Mouse (Mus musculus) forebrain, embryonic 10.5 days (tissue): ENCODE results near the gene Rnf26. TPM values are rescaled to one million over a fixed set of nuclear protein-coding genes. Genes with fewer than 3 reads are reported as not detected.
A peak's percentile ranks its signal among the peaks of the same experiment; 100 is the strongest.

Experiments used
- DNase-seq: peaks from one replicate; pipeline ENCODE4 v3.0.0-alpha.2; 2017; ENCODE audit warnings: low spot score; ENCODE audit errors: extremely low spot score
- H3K27ac ChIP-seq: fragments of 300-500 bp; sonication (generic); 2 replicates; pipeline ENCODE4 v1.5.1; 2016; ENCODE audit warnings: mild to moderate bottlenecking
- H3K27me3 ChIP-seq: fragments of 300-500 bp; sonication (generic); 2 replicates; pipeline ENCODE4 v1.6.1; 2016; ENCODE audit warnings: mild to moderate bottlenecking; ENCODE audit not compliant: poor library complexity, severe bottlenecking
- H3K36me3 ChIP-seq: fragments of 300-500 bp; sonication (generic); replicated peaks from 2 replicates; pipeline ENCODE4 v1.6.1; 2016; ENCODE audit warnings: mild to moderate bottlenecking, moderate library complexity
- H3K4me1 ChIP-seq: fragments of 300-500 bp; sonication (generic); 2 replicates; pipeline ENCODE4 v1.6.1; 2016
- H3K4me3 ChIP-seq: fragments of 300-500 bp; sonication (generic); 2 replicates; pipeline ENCODE4 v1.5.1; 2016; ENCODE audit warnings: mild to moderate bottlenecking, moderate library complexity
- H3K9me3 ChIP-seq: fragments of 300-500 bp; sonication (generic); 2 replicates; pipeline ENCODE4 v1.6.1; 2016; ENCODE audit warnings: mild to moderate bottlenecking, moderate library complexity
- WGBS: fragments of 180-500 bp; shearing (Covaris S2); methylation state at CpG from one replicate; pipeline ENCODE4 v1.1.7; 2016; 5-methylcytosine and 5-hydroxymethylcytosine counted together
- polyA plus RNA-seq: library from polyadenylated mRNA; unstranded; fragments of >200 nt; fragmentation: Nextera tagmentation; extraction: Ambion mirVana; gene quantifications from 2 replicates; pipeline ENCODE4 v1.2.1, GENCODE M21; 2016

Rnf26 gene
- polyA plus RNA-seq, 1 experiment from 2014 or later: 79.5 TPM

DNA sequence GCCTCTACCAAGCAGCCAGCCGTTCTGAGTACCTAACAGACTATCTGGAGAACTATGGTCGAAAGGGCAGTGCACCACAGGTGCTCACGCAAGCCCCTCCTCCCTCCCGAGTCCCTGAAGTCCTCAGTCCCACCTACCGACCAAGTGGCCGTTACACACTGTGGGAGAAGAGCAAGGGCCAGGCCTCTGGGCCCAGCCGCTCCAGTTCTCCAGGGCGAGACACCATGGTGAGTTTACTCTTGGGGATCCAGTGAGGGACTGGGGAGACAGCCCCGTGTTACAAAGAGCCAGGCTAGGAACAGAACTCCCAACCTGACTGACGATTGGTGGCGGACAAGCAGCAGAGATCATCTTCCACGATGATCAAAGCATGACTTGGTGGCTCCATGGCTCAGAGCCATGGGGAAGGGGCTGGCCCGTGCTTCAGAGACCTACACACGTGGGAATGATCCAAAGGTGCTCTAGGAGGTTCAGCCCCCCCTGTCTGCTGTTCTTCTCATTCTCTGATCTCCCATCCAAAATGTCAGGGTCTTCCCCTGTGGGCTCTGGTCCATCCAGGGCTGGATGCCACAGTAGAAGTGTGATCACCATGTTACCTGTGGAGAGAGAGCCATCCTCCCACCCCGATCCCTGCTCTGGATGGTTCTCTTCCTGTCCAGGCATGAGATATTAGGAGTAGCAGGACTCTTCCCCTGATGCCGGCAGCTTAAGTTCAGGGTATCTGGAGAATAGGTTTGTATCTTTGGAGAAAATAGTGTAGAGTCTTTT is 37.1 kb downstream of the Rnf26 start:
- WGBS: 62% methylated on average over 16 of the region's 16 CpGs
- H3K9me3 ChIP-seq: no peaks in the 10 kb centered on the region
- H3K27ac ChIP-seq: no peak overlapping the region
- peaks cover 71% of the 10 kb centered on the region for H3K27me3 ChIP-seq
- H3K36me3 ChIP-seq: no peaks in the 10 kb centered on the region
- no peak overlapping the region for H3K4me3 ChIP-seq
- no peak for DNase-seq
- peaks cover 72% of the 10 kb centered on the region for H3K4me1 ChIP-seq

DNA sequence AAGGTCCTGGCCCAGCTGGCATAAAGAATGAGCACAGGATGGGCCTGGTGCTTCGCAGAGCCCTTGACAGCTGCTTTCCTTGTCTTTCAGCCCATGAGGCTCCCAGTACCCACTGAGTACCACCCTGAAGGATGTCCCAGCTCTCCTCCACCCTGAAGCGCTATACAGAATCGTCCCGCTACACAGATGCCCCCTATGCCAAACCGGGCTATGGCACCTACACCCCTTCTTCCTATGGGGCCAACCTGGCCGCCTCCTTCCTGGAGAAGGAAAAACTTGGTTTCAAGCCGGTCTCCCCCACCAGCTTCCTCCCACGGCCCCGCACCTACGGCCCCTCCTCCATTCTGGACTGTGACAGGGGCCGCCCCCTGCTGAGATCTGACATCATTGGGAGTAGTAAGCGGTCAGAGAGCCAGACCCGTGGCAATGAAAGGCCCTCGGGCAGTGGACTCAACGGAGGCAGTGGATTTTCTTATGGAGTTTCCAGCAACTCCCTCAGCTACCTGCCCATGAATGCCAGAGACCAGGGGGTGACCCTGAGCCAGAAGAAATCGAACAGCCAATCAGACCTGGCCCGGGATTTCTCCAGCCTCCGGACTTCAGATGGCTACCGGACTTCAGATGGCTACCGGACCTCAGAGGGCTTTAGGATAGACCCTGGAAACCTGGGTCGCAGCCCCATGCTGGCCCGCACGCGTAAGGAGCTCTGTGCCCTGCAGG is 37.9 kb downstream of the Rnf26 start:
- Histone ChIP-seq H3K36me3 (no peaks in the 10 kb centered on the region), H3K9me3 (no peaks in the 10 kb centered on the region), H3K27me3 (peaks cover 70% of the 10 kb centered on the region), H3K4me3 (no peak overlapping the region), H3K4me1 (peaks cover 77% of the 10 kb centered on the region), H3K27ac (0 out of 2 replicates have a peak overlapping the region, but pooled peaks have one; percentile 18)
- no peak for DNase-seq
- 71% methylated on average over 24 of the region's 24 CpGs for WGBS

DNA sequence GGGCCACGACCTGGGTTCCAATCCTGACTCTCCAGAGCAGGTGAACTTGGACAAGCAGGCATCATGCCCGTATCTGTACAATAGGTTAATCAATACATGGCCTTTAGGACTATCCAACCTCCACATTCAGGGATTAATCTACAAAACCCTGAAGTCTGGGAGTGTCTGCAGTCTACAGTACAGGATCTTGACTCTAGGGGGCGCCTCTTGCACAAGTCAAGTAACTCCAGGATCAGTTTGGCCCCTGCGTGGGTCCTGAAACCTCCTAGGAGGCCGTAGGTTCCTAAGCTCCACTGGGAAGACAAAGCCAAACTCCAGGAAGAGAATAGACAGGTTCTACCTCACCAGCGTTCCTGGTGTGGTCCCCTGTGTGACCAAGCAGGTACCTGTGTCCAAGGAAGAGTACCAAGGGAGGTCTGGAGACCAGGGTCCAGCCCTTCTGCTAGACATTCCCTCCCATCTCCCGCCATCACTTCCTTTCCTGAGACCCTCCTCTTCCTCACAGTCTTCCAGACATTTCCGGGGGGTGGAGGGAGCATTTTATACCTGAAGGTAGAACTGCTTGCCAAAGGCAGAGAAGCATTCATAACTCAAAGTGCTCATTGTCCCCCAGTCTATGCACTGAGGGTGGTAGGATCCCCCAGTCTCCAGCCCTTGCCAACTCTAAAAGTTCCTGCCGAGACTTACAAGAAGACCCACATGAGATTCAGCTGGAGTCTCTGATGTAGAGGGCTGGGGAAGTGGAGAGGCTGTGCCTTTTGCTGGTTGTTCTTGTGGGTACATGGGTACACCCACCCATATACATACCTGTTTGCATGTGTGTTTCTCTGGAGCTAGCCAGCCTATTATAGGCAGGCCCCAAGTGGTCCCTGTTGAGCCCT is 38.7 kb downstream of the Rnf26 start:
- Histone ChIP-seq H3K4me3 (no peak overlapping the region), H3K27ac (no peak overlapping the region), H3K36me3 (no peaks in the 10 kb centered on the region), H3K9me3 (no peaks in the 10 kb centered on the region), H3K27me3 (peaks cover 66% of the 10 kb centered on the region), H3K4me1 (peaks cover 84% of the 10 kb centered on the region)
- no peak for DNase-seq
- WGBS: 57% methylated on average over 9 of the region's 9 CpGs

DNA sequence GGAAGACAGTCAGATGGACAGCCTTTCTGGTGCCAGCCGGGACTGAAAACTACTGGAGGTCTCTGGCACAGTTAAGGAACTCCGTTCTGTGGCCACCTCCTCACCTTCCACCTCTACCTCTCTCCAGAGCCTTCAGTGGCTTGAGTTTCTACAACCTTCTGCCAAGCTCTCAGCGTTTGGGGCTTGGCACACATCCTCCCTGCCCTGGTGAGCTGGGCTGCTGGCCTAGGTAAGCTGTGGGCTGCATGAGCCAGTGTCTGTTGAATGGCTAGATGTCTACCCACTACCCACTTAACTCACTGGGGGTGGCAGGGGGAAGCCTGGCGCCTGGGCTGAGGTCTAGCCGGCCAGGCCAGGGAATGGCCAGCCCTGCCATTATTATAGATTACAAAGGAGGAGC is 40.2 kb downstream of the Rnf26 start:
- no peak for DNase-seq
- Histone ChIP-seq H3K4me1 (peaks cover 80% of the 10 kb centered on the region), H3K27ac (peak overlapping the region; percentile 84), H3K27me3 (peaks cover 65% of the 10 kb centered on the region), H3K9me3 (no peaks in the 10 kb centered on the region), H3K36me3 (no peaks in the 10 kb centered on the region), H3K4me3 (peak overlapping the region; percentile 12; the same call in 1 of the 2 replicates)
- WGBS: 60% methylated on average over 5 of the region's 5 CpGs

DNA sequence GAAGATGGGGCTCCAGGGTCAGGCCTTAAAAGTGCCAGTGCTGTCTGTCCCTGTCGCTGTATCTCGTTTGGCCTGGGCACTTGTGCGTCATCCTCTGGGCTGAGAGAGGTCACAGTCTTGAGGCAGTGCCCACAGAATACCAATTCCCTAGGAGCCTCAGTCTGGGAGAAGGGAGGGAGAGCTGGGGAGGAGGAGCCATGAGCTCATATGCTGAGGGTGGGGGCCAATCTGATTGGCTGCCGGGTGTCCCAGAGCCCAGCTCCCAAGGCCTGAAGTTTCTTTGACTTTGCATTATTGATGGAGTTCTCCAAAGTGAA is 40.8 kb downstream of the Rnf26 start:
- Histone ChIP-seq H3K4me3 (peak overlapping the region; percentile 36), H3K4me1 (peaks cover 85% of the 10 kb centered on the region), H3K27ac (peak overlapping the region; percentile 84), H3K9me3 (no peaks in the 10 kb centered on the region), H3K36me3 (no peaks in the 10 kb centered on the region), H3K27me3 (peaks cover 65% of the 10 kb centered on the region)
- no peak for DNase-seq
- WGBS: 34% methylated on average over 4 of the region's 4 CpGs

DNA sequence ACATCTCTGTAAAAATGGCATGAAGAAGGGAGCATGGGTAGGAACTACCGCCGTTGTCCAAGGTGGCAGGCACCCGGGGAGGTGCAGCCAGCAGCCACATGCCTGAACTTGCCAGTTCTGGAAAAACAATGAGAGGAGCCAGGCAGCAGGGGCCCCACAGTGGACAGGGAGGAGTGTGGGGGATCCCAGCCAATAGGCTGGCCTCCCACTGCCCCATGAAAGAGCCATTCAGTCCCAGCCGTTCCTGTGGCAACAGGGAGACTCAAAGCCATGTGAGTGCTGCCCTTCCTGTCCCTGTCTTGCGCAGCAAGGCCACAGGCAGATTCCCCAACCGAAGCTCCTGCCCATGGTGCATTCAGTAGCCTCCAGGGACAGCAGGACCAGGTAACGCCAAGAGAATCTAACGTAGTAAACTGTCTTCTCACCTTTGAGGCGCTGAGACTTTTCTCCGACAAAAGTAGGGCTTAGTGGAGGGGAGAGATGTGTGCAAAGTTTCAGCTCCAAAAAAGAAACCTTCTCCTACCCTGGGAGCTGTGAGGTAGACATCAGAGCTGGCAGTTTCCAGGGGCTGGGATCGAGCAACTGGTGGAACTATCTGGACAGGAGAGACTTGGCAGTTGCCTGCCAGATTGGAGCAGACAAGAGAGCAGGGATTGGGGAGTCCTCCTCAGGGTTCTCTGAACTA is 41.3 kb downstream of the Rnf26 start:
- Histone ChIP-seq H3K27ac (peak overlapping the region; percentile 84), H3K36me3 (no peaks in the 10 kb centered on the region), H3K4me1 (peaks cover 90% of the 10 kb centered on the region), H3K4me3 (peak overlapping the region; percentile 36), H3K9me3 (no peaks in the 10 kb centered on the region), H3K27me3 (peaks cover 63% of the 10 kb centered on the region)
- WGBS: 23% methylated on average over 11 of the region's 11 CpGs
- peak; percentile 74 for DNase-seq

DNA sequence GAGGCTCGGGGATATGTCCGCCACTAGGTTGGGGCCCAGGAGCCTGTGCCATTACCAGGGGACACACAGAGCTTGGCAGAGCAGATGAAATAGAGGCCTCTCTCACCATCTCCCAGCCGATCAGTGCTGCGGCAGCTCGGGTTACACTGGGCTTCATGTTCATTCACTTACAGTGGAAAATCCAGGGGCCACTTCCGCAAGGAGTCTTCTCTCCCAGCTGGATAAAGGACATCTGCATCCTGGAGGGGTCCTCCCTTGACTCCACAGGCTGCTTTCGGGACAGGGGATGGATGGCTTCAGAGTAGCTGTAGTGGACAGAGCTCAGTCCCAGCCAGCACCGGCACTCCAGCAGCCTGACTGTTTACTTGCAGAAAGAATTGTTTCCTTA is 42.5 kb downstream of the Rnf26 start:
- WGBS: 51% methylated on average over 8 of the region's 8 CpGs
- Histone ChIP-seq H3K4me3 (peak overlapping the region; percentile 8; the same call in 1 of the 2 replicates), H3K27me3 (peaks cover 57% of the 10 kb centered on the region), H3K36me3 (no peaks in the 10 kb centered on the region), H3K4me1 (peaks cover 87% of the 10 kb centered on the region), H3K27ac (peak overlapping the region; percentile 84), H3K9me3 (no peaks in the 10 kb centered on the region)
- DNase-seq: no peak

DNA sequence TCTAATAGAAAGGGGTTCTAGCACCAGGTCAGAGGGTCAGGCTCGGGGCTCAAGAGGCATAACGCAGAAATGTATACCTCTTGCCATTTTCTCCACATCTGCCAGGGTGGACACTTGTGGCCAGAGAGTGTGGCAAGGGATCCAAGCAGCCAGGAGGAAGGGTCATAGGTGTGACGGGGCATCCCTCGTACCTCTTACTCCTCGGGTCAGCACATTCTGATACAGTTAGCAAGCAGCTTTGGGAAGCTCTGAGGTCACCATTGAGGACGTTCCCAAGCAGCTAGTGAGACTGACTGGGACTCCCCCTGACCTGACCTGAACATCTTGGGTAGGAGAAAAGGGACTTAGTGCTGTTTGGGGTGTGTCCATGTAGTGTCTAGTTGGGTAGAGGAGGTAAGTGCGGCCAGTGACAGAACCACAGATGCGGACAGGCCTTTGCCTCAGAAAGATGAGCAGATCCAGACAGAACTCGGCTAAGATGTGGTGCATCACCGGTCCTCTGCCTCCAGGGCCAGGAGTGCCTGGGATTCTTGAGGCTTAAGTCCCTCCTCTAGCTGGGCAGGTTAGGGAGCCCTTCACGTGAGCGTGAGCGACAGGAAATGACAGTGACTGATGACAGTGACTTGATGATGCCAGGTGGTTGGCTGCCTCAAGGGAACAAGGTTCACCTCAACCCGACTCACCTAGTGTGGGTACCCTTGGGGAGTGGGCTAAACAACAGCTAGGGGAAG is 43.0 kb downstream of the Rnf26 start:
- Histone ChIP-seq H3K4me1 (peaks cover 81% of the 10 kb centered on the region), H3K27ac (peak overlapping the region; percentile 84), H3K27me3 (peaks cover 51% of the 10 kb centered on the region), H3K36me3 (no peaks in the 10 kb centered on the region), H3K9me3 (no peaks in the 10 kb centered on the region), H3K4me3 (peak overlapping the region; percentile 8; the same call in 1 of the 2 replicates)
- DNase-seq: no peak
- WGBS: 69% methylated on average over 14 of the region's 14 CpGs

DNA sequence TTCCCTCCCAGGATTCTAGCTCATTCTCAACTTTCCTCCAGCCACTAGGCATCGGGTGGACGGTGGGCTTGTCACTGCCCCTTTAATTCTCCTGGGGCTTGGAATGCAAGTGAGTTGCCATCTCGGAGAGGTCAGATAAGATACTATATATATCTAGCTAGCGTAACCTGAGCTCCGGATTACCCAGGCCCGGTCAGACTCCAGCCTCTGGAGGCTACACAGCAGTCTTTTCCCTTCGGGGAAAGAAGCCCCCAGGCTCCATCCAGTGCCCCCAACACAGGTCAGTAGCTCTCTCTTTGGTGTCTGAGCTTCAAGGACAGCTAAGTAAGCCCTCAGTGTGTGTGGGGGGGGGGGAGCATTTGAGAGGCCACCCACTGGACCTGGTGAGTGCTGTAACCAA is 44.1 kb downstream of the Rnf26 start:
- Histone ChIP-seq H3K4me3 (no peak overlapping the region), H3K9me3 (no peaks in the 10 kb centered on the region), H3K36me3 (no peaks in the 10 kb centered on the region), H3K4me1 (peaks cover 74% of the 10 kb centered on the region), H3K27ac (peak overlapping the region; percentile 48; the same call in 1 of the 2 replicates), H3K27me3 (peaks cover 41% of the 10 kb centered on the region)
- 25% methylated on average over 7 of the region's 7 CpGs for WGBS
- DNase-seq: no peak

DNA sequence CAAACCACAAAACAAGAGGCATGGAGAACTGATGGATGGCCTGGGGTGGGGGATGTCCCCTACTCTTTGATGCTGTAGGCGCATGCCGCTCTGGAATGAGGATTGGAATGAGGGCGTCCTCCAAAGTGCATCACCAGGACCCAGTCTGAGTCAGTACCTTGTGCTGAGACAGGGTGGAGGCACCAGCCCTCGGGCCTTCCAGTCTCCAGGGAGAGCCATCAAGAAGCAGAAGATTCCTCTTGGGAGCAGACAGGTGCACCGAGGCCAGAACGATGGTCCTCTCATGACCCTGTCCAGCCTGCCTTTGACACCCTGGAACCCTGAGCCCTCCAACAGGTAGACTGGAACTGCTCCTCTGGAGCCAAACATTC is 45.4 kb downstream of the Rnf26 start:
- Histone ChIP-seq H3K9me3 (no peaks in the 10 kb centered on the region), H3K27me3 (peaks cover 39% of the 10 kb centered on the region), H3K4me1 (peaks cover 61% of the 10 kb centered on the region), H3K36me3 (no peaks in the 10 kb centered on the region), H3K4me3 (no peak overlapping the region; the same call in 1 of the 2 replicates), H3K27ac (no peak overlapping the region)
- no peak for DNase-seq
- 80% methylated on average over 6 of the region's 6 CpGs for WGBS

DNA sequence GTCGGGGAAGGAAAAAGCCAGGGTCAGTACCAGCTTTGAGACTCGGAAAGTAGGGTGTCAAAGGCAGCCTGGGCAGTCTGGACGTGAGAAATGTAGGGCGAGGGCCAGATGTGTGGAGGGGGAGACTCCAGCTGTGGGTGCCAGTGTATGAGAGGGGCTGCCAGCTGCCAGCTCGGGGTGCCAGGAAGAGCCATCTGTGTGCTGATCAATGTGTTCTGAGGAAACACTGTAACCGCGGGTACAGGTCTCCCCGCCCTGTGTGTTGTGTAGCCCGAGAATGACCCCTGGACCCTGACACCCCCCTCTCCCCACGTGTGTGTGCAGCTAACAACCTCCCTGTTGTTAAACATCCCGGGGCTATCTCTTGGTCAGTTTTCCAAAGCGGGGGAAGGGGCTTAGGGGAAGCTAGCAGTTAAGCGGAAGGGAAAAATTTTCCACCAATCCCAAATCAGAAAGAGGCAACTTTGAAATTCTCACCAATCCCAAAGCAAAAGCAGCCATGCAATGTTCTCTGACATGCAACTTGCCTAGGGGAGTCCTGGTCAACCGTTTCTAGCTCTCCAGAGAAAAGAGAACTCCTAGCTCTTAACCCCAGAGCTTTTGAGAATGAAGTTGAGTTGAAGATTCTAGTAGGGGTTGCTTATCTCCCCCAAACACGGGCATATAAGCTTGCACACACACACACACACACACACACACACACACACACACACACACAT is 45.9 kb downstream of the Rnf26 start:
- Histone ChIP-seq H3K36me3 (no peaks in the 10 kb centered on the region), H3K4me1 (peaks cover 55% of the 10 kb centered on the region), H3K27ac (peak overlapping the region; percentile 78), H3K27me3 (peaks cover 34% of the 10 kb centered on the region), H3K4me3 (peak overlapping the region; percentile 61), H3K9me3 (no peaks in the 10 kb centered on the region)
- no peak for DNase-seq
- WGBS: 11% methylated on average over 15 of the region's 15 CpGs
